Mouse (Mus musculus): ENCODE results near the gene Gm9857. TPM values are rescaled to one million over a fixed set of nuclear protein-coding genes. Genes with fewer than 3 reads are reported as not detected.
A peak's percentile ranks its signal among the peaks of the same experiment; 100 is the strongest.

Gene Gm9857
- polyA plus RNA-seq, 1 experiment from 2014 or later, result not detected

GRCm38 (mm10) chr3:108963278-108963677, 23.0 kb upstream of the Gm9857 start:
- H3K9ac ChIP-seq, result no peak overlapping the region
- ATAC-seq (ENCODE audit: insufficient number of reproducible peaks, low FRiP score, low TSS enrichment, low read depth), result no peak
- H3K27me3 ChIP-seq, result no peaks in the 10 kb centered on the region
- H3K27ac ChIP-seq, result no peak overlapping the region
- no peaks in the 10 kb centered on the region for H3K9me3 ChIP-seq
- no peak overlapping the region for H3K4me3 ChIP-seq
- no peaks in the 10 kb centered on the region for H3K36me3 ChIP-seq
- H3K4me1 ChIP-seq, result peaks cover 7% of the 10 kb centered on the region
- 60% methylated on average over 3 of the region's 3 CpGs for WGBS
- H3K4me2 ChIP-seq, result no peak overlapping the region

GRCm38 (mm10) chr3:108961655-108962054, 21.4 kb upstream of the Gm9857 start:
- Histone ChIP-seq H3K27ac (no peak overlapping the region), H3K4me2 (no peak overlapping the region), H3K4me1 (peaks cover 7% of the 10 kb centered on the region), H3K4me3 (no peak overlapping the region), H3K9ac (no peak overlapping the region), H3K36me3 (no peaks in the 10 kb centered on the region), H3K27me3 (no peaks in the 10 kb centered on the region), H3K9me3 (no peaks in the 10 kb centered on the region)
- 58% methylated on average over 6 of the region's 6 CpGs for WGBS
- no peak for ATAC-seq (ENCODE audit: insufficient number of reproducible peaks, low FRiP score, low TSS enrichment, low read depth)

DNA sequence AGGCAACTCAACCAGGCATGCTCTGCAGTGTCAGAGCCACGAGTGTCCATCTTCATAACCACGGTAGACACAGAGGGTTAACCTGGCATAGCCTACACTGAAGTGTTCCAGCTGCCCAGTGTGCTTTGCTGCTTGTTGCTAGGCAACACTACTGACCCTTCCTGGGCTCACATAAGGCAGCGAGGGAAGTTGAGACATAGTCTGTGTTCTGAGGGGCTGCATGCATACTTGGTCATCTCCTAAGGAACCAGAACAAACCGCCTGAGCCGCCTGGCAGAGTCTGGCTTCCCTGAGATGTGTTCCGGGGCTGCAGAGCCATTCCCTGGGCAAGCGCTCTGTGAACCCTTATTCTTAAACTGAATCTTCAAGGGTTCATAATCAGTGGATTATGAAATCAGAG, 21.0 kb upstream of the Gm9857 start:
- no peak overlapping the region for H3K27ac ChIP-seq
- H3K36me3 ChIP-seq, result no peaks in the 10 kb centered on the region
- H3K4me3 ChIP-seq, result no peak overlapping the region
- WGBS, result 62% methylated on average over 7 of the region's 7 CpGs
- ATAC-seq (ENCODE audit: insufficient number of reproducible peaks, low FRiP score, low TSS enrichment, low read depth), result 0 out of 2 replicates have a peak, but pooled peaks have one; percentile 52
- no peaks in the 10 kb centered on the region for H3K27me3 ChIP-seq
- H3K9ac ChIP-seq, result no peak overlapping the region
- H3K4me2 ChIP-seq, result no peak overlapping the region
- H3K4me1 ChIP-seq, result peaks cover 7% of the 10 kb centered on the region
- H3K9me3 ChIP-seq, result no peaks in the 10 kb centered on the region

DNA sequence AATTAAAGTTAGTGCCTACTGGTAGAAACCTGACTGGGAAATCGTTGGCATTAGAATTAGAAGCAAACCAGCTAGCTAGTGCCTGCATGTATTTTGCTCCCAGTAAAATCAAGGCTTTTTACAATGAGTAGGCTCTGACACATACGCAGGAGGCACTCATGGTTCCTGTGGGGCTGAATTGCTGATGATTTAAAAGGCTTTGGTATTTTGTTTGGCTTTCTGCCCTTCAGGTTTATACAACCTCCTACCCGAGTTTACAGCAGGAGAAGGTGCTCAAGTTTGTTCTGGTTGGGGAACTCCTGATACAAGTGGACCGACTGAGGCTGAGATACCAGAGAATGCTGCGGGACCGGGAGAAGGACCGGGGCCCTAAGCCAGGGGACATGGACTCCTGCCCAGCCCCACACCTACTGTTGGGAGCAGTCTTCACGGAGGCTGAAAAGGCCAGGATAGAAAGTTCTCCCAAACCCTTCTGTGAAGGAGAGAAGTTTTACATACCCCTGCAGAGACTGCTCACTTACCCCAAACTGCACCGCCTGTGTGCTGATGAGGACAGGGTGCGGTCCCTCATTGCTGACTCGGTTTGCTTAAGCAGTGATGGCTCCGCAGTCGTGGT, 19.5 kb upstream of the Gm9857 start:
- H3K4me1 ChIP-seq, result peaks cover 7% of the 10 kb centered on the region
- H3K27me3 ChIP-seq, result no peaks in the 10 kb centered on the region
- no peak overlapping the region for H3K27ac ChIP-seq
- H3K9me3 ChIP-seq, result no peaks in the 10 kb centered on the region
- no peak overlapping the region for H3K4me3 ChIP-seq
- no peaks in the 10 kb centered on the region for H3K36me3 ChIP-seq
- WGBS, result 59% methylated on average over 13 of the region's 13 CpGs
- H3K4me2 ChIP-seq, result no peak overlapping the region
- H3K9ac ChIP-seq, result no peak overlapping the region
- no peak for ATAC-seq (ENCODE audit: insufficient number of reproducible peaks, low FRiP score, low TSS enrichment, low read depth)

DNA sequence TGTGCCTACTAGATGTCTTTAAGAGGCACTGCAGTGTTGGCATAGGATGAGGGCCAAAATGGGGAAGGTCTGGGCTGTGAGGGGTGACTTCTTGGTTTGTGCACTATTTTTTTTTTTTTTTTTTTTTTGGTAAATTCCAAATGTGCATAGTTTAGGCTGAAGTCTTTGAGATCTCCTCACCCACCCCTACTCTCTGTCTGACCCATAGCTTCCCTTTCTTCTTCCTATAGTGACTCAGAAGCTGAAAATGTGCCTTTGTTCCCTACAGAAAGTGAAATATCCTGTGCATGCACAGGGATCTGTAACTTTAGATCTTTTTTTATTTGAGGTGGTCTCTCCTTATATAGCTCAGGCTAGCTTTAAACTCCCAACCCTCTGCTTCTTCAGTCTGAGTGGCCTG, 17.7 kb upstream of the Gm9857 start:
- Histone ChIP-seq H3K9me3 (no peaks in the 10 kb centered on the region), H3K4me3 (no peak overlapping the region), H3K9ac (no peak overlapping the region), H3K4me1 (peaks cover 7% of the 10 kb centered on the region), H3K4me2 (no peak overlapping the region), H3K27me3 (no peaks in the 10 kb centered on the region), H3K36me3 (no peaks in the 10 kb centered on the region), H3K27ac (no peak overlapping the region)
- ATAC-seq (ENCODE audit: insufficient number of reproducible peaks, low FRiP score, low TSS enrichment, low read depth), result no peak

DNA sequence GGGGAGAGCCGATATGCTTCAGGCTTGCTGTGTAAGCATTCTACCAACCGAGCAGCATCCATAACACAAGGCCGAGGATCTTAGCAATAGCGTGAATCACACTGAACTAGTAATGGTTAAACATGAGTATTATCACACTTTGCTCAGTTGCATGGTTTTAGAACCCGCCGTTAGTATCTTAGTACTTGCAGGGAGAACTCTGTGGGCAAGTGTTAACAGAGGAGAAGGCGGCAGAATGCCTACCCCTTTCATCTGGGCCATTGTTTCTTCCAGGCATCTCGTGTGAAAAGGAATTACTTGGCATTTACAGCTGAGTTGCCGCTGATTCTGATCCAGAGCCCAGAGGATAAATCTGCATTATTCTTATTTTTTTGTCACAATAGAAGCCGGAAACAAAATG, 751 bp upstream of the Gm9857 start:
- WGBS, result 87% methylated on average over 10 of the region's 10 CpGs
- no peak overlapping the region for H3K4me3 ChIP-seq
- peaks cover 4% of the 10 kb centered on the region; the same call in 1 of the 2 replicates for H3K4me1 ChIP-seq
- no peak overlapping the region for H3K9ac ChIP-seq
- H3K4me2 ChIP-seq, result no peak overlapping the region
- no peaks in the 10 kb centered on the region for H3K27me3 ChIP-seq
- no peaks in the 10 kb centered on the region for H3K9me3 ChIP-seq
- no peaks in the 10 kb centered on the region for H3K36me3 ChIP-seq
- no peak for ATAC-seq (ENCODE audit: insufficient number of reproducible peaks, low FRiP score, low TSS enrichment, low read depth)
- no peak overlapping the region for H3K27ac ChIP-seq

DNA sequence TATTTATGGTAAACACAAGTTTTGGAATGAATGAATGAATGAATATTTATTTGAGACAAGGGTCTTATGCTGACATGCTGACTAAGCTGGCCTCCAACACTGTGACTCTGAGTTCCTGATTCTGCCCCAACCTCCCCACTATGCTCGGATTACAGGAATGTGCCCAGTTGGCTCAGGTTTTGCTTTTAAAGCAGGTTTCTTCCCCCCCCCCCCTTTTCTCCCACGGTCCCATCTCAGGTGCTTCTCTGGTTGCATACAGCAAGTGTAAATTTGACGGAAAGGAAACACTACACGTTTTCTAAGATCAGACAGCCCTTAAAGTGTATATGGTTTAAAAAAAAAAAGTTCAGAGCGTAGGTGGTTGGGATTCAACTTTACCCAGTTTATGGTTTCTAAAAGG, 672 bp downstream of the Gm9857 start, which contains the start of gene Henmt1:
Gene Henmt1, plus strand, starts transcription at position 301 of the 400 bp plus-strand sequence.
- ATAC-seq (ENCODE audit: insufficient number of reproducible peaks, low FRiP score, low TSS enrichment, low read depth), result no peak
- no peak within 1 kb of the TSS for H3K9ac ChIP-seq
- peak within 1 kb of the TSS; percentile 55 for H3K4me2 ChIP-seq
- H3K4me1 ChIP-seq, result peaks cover 4% of the 10 kb centered on the region; the same call in 1 of the 2 replicates
- no peaks in the 10 kb centered on the region for H3K36me3 ChIP-seq
- no peaks in the 10 kb centered on the region for H3K27me3 ChIP-seq
- peak within 1 kb of the TSS; percentile 34 for H3K4me3 ChIP-seq
- 68% methylated on average over 5 of the region's 5 CpGs for WGBS
- H3K9me3 ChIP-seq, result no peaks in the 10 kb centered on the region
- H3K27ac ChIP-seq, result no peak within 1 kb of the TSS

- peaks cover 4% of the 10 kb centered on the region; the same call in 1 of the 2 replicates for H3K4me1 ChIP-seq
- H3K9ac ChIP-seq, result no peak overlapping the region
- no peak overlapping the region for H3K27ac ChIP-seq
- H3K4me3 ChIP-seq, result no peak overlapping the region
- 85% methylated on average over 5 of the region's 5 CpGs for WGBS
- no peak for ATAC-seq (ENCODE audit: insufficient number of reproducible peaks, low FRiP score, low TSS enrichment, low read depth)
- no peaks in the 10 kb centered on the region for H3K27me3 ChIP-seq
- H3K9me3 ChIP-seq, result no peaks in the 10 kb centered on the region
- no peak overlapping the region for H3K4me2 ChIP-seq
- H3K36me3 ChIP-seq, result no peaks in the 10 kb centered on the region
Observed at GRCm38 (mm10) chr3:108938691-108939090, 1.6 kb downstream of the Gm9857 start.

GRCm38 (mm10) chr3:108933557-108933956, 6.7 kb downstream of the Gm9857 start:
- Histone ChIP-seq H3K4me1 (no peaks in the 10 kb centered on the region), H3K4me2 (no peak overlapping the region), H3K4me3 (no peak overlapping the region), H3K36me3 (no peaks in the 10 kb centered on the region), H3K27me3 (no peaks in the 10 kb centered on the region), H3K9me3 (no peaks in the 10 kb centered on the region), H3K9ac (no peak overlapping the region), H3K27ac (no peak overlapping the region)
- WGBS, result 94% methylated on average over 6 of the region's 6 CpGs
- no peak for ATAC-seq (ENCODE audit: insufficient number of reproducible peaks, low FRiP score, low TSS enrichment, low read depth)

DNA sequence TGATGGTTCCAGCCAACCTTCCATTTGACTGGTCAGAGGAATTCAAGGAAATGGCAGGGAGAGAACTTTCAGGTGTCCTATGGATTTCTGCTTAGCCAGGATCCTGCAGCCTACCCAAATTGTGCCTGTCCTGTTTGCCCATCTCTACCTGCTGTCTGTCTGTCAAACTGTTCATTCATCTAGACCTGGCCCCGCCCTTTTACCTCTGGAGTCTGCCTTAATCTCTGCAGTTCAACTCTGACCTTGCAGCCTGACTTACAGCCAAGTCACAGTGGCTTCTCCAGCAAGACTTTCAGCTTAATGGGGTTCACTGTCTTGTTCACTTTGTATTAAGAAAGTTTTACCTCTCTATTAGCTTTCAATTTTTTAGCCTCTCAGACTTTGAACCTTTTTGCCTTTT, 13.9 kb downstream of the Gm9857 start:
- ATAC-seq (ENCODE audit: insufficient number of reproducible peaks, low FRiP score, low TSS enrichment, low read depth), result no peak
- 70% methylated on average over 1 of the region's 1 CpGs for WGBS
- no peak overlapping the region for H3K9ac ChIP-seq

DNA sequence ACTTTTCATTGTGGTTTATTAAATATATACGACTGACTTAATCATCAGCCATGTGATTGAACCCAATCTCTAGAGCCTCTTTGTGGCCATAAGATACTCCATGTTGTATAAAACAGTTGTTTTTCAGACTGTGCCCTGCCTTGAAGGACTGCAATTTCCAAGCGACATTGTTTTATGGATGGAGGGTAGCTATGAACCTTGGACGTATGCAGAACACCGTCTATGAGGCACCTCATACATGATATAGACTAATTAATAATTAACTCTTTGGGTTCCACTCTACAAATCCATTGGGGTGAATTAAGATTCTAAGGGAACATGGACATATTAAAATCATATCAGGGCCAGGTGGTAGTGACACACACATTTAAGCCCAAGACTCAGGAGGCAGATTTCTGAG, 14.6 kb downstream of the Gm9857 start:
- no peaks in the 10 kb centered on the region for H3K9me3 ChIP-seq
- no peak overlapping the region for H3K9ac ChIP-seq
- no peaks in the 10 kb centered on the region for H3K27me3 ChIP-seq
- no peak overlapping the region for H3K4me3 ChIP-seq
- ATAC-seq (ENCODE audit: insufficient number of reproducible peaks, low FRiP score, low TSS enrichment, low read depth), result no peak
- no peak overlapping the region for H3K27ac ChIP-seq
- WGBS, result 72% methylated on average over 4 of the region's 4 CpGs
- no peak overlapping the region for H3K4me2 ChIP-seq
- H3K4me1 ChIP-seq, result no peaks in the 10 kb centered on the region
- no peaks in the 10 kb centered on the region for H3K36me3 ChIP-seq

More for the DNA sequence above, 13.9 kb downstream of the Gm9857 start:
- Histone ChIP-seq H3K27ac (no peak overlapping the region), H3K4me3 (no peak overlapping the region), H3K4me1 (no peaks in the 10 kb centered on the region), H3K9me3 (no peaks in the 10 kb centered on the region), H3K4me2 (no peak overlapping the region), H3K27me3 (no peaks in the 10 kb centered on the region), H3K36me3 (no peaks in the 10 kb centered on the region)

- no peaks in the 10 kb centered on the region for H3K36me3 ChIP-seq
- no peaks in the 10 kb centered on the region for H3K27me3 ChIP-seq
- H3K4me1 ChIP-seq, result no peaks in the 10 kb centered on the region
- H3K4me2 ChIP-seq, result no peak overlapping the region
- WGBS, result 76% methylated on average over 1 of the region's 1 CpGs
- ATAC-seq (ENCODE audit: insufficient number of reproducible peaks, low FRiP score, low TSS enrichment, low read depth), result no peak
- no peak overlapping the region for H3K27ac ChIP-seq
- H3K9ac ChIP-seq, result no peak overlapping the region
- no peaks in the 10 kb centered on the region for H3K9me3 ChIP-seq
- no peak overlapping the region for H3K4me3 ChIP-seq
Observed at GRCm38 (mm10) chr3:108921822-108922221, 18.4 kb downstream of the Gm9857 start.
